Mouse (Mus musculus): ENCODE measurements around the gene Diaph3.
"Not testable (repeated sequence)": the region's sequence is repeated elsewhere in the genome, so short reads cannot be mapped to it uniquely, and the experiment has no call there.

The Diaph3 gene

DNA sequence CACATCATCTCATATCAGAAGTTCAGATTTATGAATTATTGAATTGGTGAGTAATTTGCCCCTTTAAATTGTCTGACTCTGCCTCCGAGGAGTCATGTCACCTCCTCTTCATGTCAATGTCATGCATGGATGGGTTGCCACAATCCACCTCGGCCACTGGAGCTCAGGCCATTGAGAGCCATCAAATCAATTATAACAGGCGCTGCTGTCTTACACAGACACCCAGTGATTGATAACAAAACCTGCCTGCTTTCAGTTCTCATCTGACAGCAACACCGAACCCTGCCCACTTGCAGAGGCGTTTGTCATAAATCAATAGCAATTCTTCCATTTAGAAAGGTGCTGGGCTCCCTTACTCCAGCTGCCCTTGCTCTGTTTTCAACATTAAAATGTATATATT, 402.1 kb downstream of the Diaph3 start:
- no peak for DNase-seq (ENCODE audit: low spot score in 2 of 2)

DNA sequence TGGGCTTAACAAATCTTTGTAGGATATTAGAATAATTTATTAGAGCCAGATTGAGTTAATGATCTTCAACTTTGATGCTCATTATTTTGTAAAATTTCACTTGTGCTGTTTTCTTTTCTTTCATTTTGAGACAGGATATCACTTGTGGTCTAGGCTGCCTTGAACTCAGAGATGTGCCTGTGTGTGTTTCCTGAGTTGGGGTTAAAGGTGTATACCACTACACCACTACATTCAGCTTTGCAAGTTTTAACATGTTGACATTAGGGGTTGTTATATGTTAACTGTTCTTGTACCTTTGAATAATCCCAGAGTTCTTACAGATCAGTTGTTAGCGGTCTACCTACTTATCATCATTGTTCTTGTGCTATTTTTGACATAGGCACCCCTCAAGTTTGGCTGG, 404.4 kb downstream of the Diaph3 start:
- no peak for DNase-seq (ENCODE audit: low spot score in 2 of 2)

DNA sequence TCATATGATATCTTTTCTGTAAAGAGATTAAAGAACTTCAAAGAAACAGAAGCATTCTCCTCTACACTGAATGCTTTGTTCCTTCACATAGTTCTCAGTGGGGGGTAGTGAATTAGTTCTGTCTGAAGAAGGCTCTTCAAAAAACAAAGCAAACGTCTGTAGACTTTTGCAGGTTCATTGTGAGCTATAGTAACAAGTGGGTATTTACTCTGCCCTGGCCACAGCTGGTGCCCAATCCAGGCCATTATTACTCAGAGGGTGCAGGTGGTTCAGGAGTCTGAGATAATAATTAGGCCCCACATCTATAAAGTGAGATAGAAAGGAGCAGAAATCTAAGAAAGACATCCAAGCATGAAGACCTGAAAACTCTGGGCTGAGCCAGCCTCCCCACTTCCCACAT, 409.7 kb downstream of the Diaph3 start:
- DNase-seq (ENCODE audit: low spot score in 2 of 2), result no peak

DNA sequence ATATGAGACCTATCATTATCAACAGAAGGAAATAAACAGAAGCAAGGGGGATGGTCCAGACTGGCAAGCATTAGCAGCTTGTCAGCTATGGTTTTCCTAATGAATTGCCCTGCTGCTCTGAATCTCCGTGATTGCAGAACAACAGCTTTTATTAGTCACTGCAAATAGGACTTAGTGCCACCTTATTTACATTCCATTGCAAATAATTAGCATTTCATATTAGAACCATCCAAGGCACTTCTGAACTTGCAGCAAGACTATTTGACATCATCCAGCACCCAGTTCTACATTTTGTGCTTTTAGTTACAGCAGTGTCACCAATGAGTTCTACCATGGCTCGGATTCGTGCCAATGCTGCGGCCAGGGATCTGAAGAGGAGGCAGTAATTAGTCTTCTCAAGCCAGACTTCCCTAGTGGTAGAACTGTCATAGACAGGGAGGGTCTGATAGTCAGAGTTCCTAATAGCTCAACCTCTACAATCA, 411.4 kb downstream of the Diaph3 start:
- DNase-seq (ENCODE audit: low spot score in 2 of 2), result no peak

DNA sequence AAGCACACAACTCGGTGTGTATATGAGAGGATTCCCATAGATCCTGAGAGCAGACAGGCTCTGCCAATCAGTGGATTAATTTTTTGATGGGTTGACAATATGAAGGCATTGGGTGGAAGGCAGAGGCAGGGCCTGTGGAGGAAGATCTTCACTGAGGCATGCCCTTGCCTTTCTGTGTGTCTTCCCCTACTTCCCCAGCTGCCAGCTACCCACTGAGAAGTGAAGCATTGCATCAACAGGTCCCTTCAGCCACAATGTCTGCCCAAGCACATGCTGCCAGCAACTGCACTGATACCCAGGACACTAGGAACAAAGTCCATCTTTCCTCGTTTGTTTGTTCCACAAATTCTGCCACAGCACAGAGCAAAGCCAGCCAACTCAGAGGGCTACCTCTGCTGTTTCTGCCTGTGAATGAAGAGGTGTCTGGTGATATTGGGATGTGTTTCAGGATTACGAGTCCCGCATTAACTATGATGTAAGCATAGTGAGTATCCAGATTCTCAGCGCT, 413.4 kb downstream of the Diaph3 start:
- no peak for DNase-seq (ENCODE audit: low spot score in 2 of 2)

DNA sequence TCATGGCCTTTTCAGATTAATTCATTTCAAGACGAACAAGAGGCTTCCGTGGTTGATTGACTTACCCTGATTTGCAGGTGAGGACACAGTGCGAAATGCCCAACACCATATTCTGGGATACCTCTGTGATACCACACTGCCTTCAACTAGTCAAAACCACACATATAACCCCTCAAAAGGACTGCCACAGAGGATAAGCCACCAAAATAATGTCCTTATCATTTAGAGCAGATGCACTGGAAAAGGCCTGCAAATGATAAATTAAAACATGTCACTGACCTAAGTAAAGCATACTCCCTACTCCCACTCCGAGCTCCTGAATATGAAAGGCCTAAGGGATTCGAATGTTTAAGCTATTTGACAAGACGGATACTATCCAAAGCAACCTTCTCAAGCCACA, 419.3 kb downstream of the Diaph3 start:
- DNase-seq (ENCODE audit: low spot score in 2 of 2), result no peak

DNA sequence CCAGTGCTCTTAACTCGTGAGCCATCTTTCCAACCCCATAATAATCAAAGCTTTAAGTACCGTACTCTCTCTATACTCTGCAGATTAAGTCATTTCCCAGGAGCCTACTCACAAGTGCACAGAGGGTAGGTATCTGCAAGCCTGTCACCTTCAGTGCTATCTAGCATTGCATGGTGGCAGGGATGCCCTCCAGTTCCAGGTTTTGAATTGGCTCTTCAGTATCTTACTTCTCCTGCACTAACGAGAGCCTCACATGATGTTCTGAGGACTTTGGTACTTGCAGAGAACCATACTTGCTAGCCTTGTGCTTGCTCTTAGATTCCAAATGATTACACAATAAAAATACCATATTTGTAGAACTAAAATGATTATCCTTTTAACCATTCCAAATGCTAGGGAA, 420.0 kb downstream of the Diaph3 start:
- DNase-seq (ENCODE audit: low spot score in 2 of 2), result no peak

DNA sequence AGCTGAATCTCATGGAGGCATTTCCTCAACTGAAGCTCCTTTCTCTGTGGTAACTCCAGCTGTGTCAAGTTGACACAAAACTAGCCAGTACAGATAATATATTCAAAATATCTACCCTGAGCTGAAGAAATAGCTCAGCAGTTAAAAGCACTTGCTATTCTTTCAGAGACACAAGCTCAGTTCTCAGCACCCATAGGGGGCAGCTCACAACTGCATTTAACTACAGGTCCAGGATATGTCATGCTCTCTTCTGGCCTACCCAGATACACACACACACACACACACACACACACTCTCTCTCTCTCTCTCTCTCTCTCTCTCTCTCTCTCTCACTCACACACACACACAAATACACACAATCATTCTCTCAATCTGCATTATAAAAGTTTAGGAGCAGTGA, 420.6 kb downstream of the Diaph3 start:
- not testable (repeated sequence) for DNase-seq (ENCODE audit: low spot score in 2 of 2)

DNA sequence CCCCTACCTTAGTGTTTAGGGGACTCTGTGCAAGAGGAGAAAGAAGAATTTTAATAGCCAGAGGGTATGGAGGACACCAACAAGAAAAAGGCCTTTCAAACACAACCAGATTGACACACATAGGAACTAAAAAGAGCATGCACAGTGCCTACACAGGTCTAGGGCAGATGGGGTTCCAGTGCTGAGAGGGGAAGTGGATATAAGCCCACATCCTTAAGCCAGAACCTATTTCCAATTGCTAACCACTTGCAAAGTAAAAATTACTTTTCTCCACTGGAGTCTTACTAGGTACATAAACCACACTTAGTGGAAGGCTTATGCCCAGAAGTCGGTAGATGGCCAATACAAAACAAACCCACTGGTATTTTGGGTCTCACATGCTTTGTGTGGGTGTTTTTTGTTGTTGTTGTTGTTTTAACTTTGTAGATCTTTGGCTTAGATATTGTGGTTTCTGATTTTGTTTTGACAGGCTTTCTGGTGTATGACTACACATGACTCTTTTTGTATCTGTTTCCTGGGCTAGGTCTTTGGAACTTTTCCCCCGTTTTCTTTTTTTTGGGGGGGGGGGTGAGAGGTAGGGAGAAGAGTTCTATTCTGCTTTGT, 426.8 kb downstream of the Diaph3 start:
- no peak for DNase-seq (ENCODE audit: low spot score in 2 of 2)

DNA sequence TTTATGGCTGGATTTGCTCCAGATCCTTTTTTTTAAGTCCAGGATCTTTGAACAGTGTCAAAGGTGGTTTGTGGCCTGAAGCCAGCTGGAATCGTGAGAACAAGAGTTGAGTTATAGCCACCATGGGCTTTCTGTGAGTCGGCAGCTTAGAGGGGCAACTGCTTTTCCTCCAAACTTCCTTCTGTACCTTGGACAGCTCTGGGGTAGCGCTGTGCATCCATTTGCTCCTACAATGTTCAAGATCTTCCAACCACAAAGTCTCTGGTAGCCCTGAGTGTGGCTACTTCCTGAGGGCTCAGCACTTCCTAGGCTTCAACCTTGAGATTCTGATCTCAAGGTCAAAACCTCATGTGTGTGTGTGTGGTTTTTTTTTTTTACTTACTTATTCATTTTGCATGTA, 437.0 kb downstream of the Diaph3 start:
- no peak for DNase-seq (ENCODE audit: low spot score in 2 of 2)

DNA sequence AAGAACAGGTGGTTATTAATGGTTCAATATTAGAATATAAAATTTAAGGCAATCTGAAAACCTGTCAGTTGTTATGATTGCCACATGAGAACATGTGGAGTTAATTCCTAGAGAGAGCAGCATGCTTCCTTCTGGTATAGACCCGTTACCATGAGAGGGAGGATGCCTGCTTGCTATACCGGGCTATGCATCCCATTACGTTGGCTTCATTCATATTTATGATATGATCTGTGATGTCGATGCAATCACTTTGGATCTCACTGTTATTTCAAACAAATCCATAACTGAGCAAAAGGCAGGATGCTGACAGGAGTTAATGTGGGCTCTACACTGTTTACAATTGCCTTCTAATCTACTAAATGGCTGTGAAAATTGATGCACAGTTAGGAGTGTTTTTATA, 439.9 kb downstream of the Diaph3 start:
- DNase-seq (ENCODE audit: low spot score in 2 of 2), result no peak

DNA sequence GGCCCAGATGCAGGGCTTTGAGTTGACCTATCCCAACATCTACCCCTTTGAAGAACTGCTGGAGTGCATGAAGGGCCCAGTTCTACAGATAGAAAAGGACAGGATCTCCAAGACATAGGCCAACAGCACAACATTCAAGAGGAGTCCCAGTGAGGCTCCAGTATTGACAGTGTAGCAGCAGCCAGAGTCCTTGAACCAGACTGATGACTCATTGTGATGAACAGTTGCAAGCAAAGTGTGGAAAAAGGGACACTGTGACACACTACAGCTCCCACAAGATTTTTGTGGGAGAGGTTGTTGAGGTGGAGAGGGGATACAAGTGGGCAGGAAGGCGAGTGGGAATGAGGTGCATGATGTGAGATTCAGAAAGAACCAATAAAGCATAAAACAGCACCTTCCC, 443.1 kb downstream of the Diaph3 start:
- no peak for DNase-seq (ENCODE audit: low spot score in 2 of 2)

DNA sequence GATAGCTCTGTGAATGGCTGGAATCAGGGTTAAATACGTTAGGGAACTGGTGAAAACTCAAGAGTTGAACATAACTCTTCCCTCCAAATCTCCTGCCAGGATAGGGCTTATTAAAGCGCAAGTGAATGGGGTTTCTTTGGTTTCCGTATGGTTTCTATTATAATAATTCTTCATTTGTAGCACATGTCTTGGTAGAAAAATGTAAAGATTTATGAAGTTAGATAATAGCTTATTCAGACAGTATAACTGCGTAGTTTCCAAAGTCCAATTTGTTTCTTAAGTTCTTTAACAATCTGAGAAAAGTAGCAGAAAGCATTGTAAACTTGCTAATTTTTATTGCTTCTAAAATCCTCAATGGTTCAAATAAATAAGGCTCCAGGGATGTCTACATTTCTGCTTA, 448.3 kb downstream of the Diaph3 start:
- no peak for DNase-seq (ENCODE audit: low spot score in 2 of 2)

DNA sequence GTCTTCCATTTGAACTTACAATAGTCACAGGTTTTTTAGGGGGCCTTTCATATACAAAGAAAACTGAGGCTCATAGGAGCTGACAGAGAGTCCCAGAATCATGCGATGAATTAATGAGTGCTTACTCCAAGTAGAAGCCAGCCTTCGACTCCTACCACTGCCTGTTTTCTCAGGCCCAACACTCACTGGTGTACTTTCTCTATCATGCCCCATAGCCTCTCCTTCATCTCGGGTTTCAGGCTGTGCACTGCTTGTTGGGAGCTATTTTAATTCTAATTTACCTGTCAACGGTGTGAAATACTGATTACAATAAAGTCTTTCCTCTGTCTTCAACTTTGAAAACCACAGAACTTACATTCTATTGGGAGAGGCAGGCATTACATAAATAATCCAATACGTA, 449.7 kb downstream of the Diaph3 start:
- DNase-seq (ENCODE audit: low spot score in 2 of 2), result no peak

DNA sequence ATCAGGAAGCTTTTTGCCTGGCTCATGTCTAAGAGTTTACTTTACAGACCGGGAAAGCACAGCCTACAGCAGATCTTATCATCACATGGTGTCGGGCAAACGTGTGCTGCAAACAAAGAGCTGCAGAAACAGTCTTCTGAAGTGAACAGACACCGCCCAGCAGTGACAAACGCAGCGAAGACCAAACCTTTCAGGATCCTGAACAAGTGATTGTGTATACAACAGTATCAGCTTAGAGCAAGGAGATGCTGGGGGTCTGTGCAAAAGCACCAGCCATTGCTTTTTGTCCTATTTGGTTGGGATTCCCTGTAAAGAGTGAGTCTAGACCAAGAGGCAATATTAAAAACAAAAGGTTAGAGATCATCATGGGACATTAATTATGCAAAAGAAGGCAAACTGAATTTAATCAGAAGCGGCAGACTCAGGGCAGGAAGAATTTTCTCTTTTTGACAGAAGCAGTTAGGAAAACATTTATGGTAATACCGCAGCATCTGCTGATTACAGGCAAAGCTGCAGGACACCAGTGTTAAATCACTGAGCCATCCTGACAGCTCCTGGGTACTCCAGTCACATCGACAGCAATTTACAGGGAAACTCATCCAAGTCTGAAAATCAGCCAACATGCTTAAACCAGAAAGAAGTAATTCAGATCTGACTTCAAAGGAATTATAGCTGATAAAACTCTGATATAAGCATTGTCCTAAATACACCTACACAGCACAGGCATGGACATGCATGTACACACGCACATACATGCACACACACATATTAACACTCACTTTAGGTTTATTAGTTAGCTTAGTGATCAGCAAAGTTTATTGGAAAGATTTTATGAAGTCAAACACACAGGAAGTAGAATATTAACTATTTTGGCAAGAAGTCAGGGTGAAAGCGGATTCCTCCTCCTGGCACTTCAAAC, 456.2 kb downstream of the Diaph3 start:
- DNase-seq (ENCODE audit: low spot score in 2 of 2), result no peak

DNA sequence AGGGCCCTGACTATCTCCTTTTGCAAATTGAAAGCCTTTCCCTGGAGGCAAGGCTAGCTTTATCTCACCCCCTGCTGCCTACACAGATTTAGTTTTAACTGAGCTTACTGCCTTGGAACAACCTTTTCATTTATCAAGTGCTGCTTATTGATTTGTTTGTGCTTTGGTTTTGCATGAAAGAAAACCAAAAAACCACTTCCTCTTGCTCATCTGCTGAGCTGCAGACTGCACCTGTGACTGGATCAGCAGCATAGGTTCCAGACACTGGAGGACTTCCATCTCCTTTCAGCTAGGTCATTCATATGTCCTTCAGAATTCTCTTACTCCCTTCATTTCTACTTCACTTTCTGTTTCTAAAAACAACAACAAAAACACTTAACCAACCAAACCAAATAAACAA, 459.1 kb downstream of the Diaph3 start:
- no peak for DNase-seq (ENCODE audit: low spot score in 2 of 2)

DNA sequence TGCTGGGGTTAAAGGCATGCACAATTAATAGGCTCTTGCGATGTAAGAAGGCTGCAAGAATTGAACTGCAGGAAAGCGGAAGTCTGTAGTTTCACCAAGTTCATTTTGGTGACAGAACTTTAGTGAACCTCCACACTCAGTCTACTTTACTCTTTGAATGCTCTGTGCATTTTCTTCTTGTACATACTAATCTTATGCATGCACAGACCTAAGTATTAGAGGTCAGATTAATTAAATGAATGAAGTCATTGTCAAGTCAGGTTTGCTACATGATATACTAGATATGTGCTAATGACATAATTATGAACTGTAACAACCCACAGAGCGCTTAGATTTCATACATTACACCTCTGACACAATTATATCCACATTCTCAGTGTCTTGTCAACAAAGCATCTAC, 462.0 kb downstream of the Diaph3 start:
- no peak for DNase-seq (ENCODE audit: low spot score in 2 of 2)

DNA sequence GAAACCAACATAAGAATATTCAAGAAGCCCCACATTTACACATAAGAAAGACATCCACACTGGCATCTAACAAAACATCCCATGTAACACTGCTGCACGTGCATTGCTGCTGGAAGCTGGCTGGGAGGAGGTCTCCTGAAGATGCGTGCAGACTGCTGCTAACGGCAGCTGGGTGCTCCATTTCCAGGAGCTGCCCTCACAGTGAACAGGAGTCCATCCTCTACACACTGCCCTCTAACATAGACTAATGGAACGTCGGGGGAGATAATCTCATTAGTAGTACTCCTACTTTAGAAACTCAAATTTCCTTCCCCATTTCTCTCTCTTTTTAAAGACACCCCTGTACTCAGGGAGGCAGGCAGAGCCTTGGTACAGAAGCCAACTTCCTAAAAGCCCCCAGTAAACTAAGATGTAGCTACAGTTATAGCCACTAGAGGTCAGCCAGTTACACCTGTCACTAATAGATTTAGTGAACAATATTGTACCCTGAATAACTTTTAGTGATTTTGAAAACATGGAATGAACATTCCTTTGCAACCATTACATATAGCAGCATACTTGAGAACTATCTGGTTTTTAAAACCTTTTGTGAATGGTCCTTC, 462.8 kb downstream of the Diaph3 start:
- no peak for DNase-seq (ENCODE audit: low spot score in 2 of 2)

DNA sequence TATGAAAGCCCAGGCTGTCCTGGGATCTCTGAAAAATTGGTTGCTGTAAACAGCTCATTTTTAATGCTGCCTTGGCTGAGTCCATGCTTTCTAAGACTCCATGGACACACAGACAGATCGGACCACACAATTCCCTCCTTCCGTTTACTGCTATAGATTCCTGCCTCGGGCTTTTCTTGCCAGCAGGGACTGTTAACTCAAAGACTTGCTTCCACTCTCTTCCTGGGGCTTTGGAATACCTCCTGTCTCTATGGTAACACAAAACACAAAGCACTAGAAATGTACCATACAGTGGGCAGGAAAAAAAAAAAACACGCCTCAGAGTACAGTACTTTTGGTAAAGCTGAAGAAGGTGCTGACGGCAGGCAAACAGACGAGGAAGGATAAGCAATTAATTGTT, 464.0 kb downstream of the Diaph3 start:
- DNase-seq (ENCODE audit: low spot score in 2 of 2), result no peak

DNA sequence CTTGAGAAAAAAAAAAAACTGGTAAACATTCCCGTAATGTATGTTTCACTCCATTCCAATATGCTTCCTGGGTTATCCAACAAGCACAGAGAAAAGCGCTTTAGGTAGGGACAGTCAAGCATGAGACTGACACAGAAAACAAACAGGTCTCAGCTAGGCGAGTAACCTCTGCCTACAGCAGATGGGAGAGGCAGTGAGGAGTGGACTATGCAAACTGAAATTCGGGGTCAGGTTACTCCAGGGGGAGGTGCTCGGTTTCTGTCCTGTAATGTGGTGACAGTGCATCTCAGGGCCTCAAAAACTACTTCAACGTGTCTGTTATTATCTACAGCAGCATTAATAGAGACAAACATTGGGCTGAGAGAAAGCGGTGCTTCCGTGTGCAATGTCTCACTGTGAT, 465.7 kb downstream of the Diaph3 start:
- no peak for DNase-seq (ENCODE audit: low spot score in 2 of 2)

DNA sequence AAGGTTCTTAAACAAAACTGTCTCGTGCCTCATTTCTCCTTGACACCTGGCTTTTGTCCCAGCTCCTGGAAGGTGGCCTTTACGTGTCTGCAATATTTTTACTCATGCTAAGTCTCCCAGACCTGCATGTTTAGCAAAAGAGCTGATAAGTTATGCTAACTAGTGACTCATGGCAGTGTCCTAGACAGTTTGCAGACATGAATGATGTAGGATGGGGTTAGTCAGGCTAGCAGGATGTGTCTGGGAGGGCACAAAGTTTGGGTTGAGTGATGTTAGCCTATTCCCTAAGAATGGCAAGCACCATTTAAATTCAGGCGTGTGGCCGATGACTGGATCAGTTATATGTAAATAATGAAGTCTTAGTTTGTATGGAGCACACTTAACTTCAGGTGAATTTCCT, 478.2 kb downstream of the Diaph3 start:
- no peak for DNase-seq (ENCODE audit: low spot score in 2 of 2)

DNA sequence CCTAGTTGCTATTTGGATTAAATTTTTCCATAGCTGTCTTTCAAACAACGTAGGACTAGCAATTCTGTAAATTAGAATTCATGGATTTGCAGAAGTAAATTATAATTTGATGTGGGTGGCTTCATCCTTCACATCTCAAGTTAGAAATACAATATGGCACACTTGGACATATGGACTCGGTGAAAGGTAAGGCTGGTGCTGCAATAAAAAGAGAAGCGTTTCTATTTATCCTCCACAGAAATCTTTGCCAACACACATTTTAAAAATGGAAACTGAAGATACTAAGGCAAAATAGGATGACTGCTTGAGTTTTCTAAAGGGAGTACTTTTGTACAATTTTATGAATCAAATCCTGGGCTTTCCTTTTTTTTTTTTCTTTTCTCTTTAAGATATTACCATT, 480.5 kb downstream of the Diaph3 start:
- DNase-seq (ENCODE audit: low spot score in 2 of 2), result no peak

DNA sequence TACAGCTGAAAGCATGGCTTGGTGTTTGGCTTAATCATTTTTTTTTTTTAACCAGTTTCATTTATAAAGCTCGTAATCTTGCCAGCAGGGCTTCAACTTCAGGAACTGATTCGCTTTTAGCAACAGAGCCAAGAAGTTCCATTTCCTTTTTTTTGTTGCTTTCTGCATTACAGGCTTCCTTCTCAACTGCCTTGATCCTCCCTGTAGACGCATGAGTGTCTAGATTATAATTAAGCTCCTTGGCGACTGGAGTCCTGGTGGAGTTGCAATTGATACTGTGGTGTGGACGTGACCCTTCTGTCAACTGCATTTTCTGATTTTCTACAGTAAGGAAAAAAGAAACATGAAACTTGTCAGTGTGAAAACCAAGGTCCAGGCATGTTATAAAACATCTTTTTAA, 484.8 kb downstream of the Diaph3 start:
- no peak for DNase-seq (ENCODE audit: low spot score in 2 of 2)

All from frontal cortex, postnatal 10 days (tissue).